Mouse (Mus musculus) olfactory bulb, adult 2 months (tissue): Measurements from ENCODE around the gene Sltm. TPM values are rescaled to one million over a fixed set of nuclear protein-coding genes. Genes with fewer than 3 reads are reported as not detected.
"Not testable (repeated sequence)": the region's sequence is repeated elsewhere in the genome, so short reads cannot be mapped to it uniquely, and the experiment has no call there.

Source experiments
- H3K27ac ChIP-seq: fragments of 200-500 bp; 2 replicates; pipeline ENCODE4 v1.5.1; 2012; ENCODE audit warnings: low read depth, low read length; ENCODE audit not compliant: insufficient read depth
- H3K4me1 ChIP-seq: fragments of 200-500 bp; 2 replicates; pipeline ENCODE4 v1.6.1; 2012; ENCODE audit warnings: low read length; ENCODE audit not compliant: control insufficient read depth, insufficient read depth
- H3K4me3 ChIP-seq: fragments of 200-500 bp; 2 replicates; pipeline ENCODE4 v1.5.1; 2012; ENCODE audit warnings: mild to moderate bottlenecking, low read depth, low read length, moderate library complexity; ENCODE audit not compliant: insufficient read depth
- CTCF ChIP-seq: fragments of 200-500 bp; IDR thresholded peaks from 2 replicates; pipeline ENCODE4 v1.5.1; 2012; ENCODE audit warnings: low read depth, mild to moderate bottlenecking, low read length, moderate library complexity; ENCODE audit not compliant: insufficient read depth
- POLR2A ChIP-seq: fragments of 200-500 bp; IDR thresholded peaks from 2 replicates; pipeline ENCODE4 v1.6.1; 2012; ENCODE audit warnings: mild to moderate bottlenecking, low read depth, low read length, moderate library complexity; ENCODE audit not compliant: insufficient read depth
- whole genome bisulfite sequencing: fragments of 180-500 bp; shearing (Covaris S2); methylation state at CpG from one replicate; pipeline ENCODE4 v1.1.7; 2018; 5-methylcytosine and 5-hydroxymethylcytosine counted together
- polyA plus RNA-seq: library from polyadenylated mRNA; stranded (reverse); fragments of >200 nt; gene quantifications from 2 replicates; pipeline ENCODE4 v1.2.4, GENCODE M21; 2012; ENCODE audit warnings: low replicate concordance; ENCODE audit not compliant: missing spikeins, insufficient read depth, insufficient read length

Sltm gene
- polyA plus RNA-seq, 1 experiment, result 201 TPM

- no peak overlapping the region for H3K4me3 ChIP-seq
- H3K4me1 ChIP-seq, result no peaks in the 10 kb centered on the region
- WGBS, result 27% methylated on average over 4 of the region's 4 CpGs
- no peak overlapping the region for H3K27ac ChIP-seq
- no peak for TF ChIP-seq CTCF
- TF ChIP-seq POLR2A, result no peak
These were observed 5.8 kb downstream of the Sltm start for GRCm38 (mm10) chr9:70548304-70548703.

GRCm38 (mm10) chr9:70551524-70551923 lies 9.0 kb downstream of the Sltm start:
- H3K4me3 ChIP-seq, result no peak overlapping the region
- no peak for TF ChIP-seq POLR2A
- no peak for TF ChIP-seq CTCF
- H3K4me1 ChIP-seq, result no peaks in the 10 kb centered on the region
- WGBS, result 96% methylated on average over 1 of the region's 1 CpGs
- no peak overlapping the region for H3K27ac ChIP-seq

GRCm38 (mm10) chr9:70552233-70552632 lies 9.7 kb downstream of the Sltm start:
- not testable (repeated sequence) for H3K27ac ChIP-seq, H3K4me1 ChIP-seq, H3K4me3 ChIP-seq
- WGBS, result 95% methylated on average over 2 of the region's 2 CpGs

- Histone ChIP-seq H3K27ac (no peak overlapping the region), H3K4me3 (no peak overlapping the region), H3K4me1 (no peaks in the 10 kb centered on the region)
- TF ChIP-seq CTCF (no peak), POLR2A (no peak)
These were observed 12.9 kb downstream of the Sltm start for GRCm38 (mm10) chr9:70555431-70555830.

GRCm38 (mm10) chr9:70556796-70557195 lies 14.2 kb downstream of the Sltm start:
- Histone ChIP-seq H3K4me3 (no peak overlapping the region), H3K4me1 (no peaks in the 10 kb centered on the region), H3K27ac (no peak overlapping the region)
- TF ChIP-seq POLR2A, result no peak
- no peak for TF ChIP-seq CTCF
- 92% methylated on average over 5 of the region's 5 CpGs for WGBS

- TF ChIP-seq CTCF (no peak), POLR2A (no peak)
- H3K27ac ChIP-seq, result no peak overlapping the region
- no peaks in the 10 kb centered on the region for H3K4me1 ChIP-seq
- 92% methylated on average over 3 of the region's 3 CpGs for WGBS
- no peak overlapping the region for H3K4me3 ChIP-seq
These were observed 20.3 kb downstream of the Sltm start for GRCm38 (mm10) chr9:70562825-70563224.

- Histone ChIP-seq H3K27ac (no peak overlapping the region), H3K4me3 (no peak overlapping the region), H3K4me1 (no peaks in the 10 kb centered on the region)
- 81% methylated on average over 5 of the region's 5 CpGs for WGBS
- TF ChIP-seq CTCF (no peak), POLR2A (no peak)
These were observed 25.1 kb downstream of the Sltm start for GRCm38 (mm10) chr9:70567651-70568050.

GRCm38 (mm10) chr9:70570351-70570750 lies 27.8 kb downstream of the Sltm start:
- H3K4me3 ChIP-seq, result no peak overlapping the region

GRCm38 (mm10) chr9:70578123-70578522 lies 35.6 kb downstream of the Sltm start:
- H3K27ac ChIP-seq, result no peak overlapping the region
- WGBS, result 91% methylated on average over 2 of the region's 2 CpGs
- no peaks in the 10 kb centered on the region for H3K4me1 ChIP-seq
- H3K4me3 ChIP-seq, result no peak overlapping the region
- TF ChIP-seq CTCF (no peak), POLR2A (no peak)

More at GRCm38 (mm10) chr9:70570351-70570750, 27.8 kb downstream of the Sltm start:
- 84% methylated on average over 8 of the region's 8 CpGs for WGBS
- no peak overlapping the region for H3K27ac ChIP-seq
- H3K4me1 ChIP-seq, result no peaks in the 10 kb centered on the region
- TF ChIP-seq CTCF, result no peak
- TF ChIP-seq POLR2A, result no peak

- Histone ChIP-seq H3K4me1 (no peaks in the 10 kb centered on the region), H3K27ac (no peak overlapping the region), H3K4me3 (no peak overlapping the region)
- TF ChIP-seq POLR2A (no peak), CTCF (no peak)
- WGBS, result 87% methylated on average over 5 of the region's 5 CpGs
These were observed 38.4 kb downstream of the Sltm start for GRCm38 (mm10) chr9:70580956-70581355.
